Mouse (Mus musculus) liver, embryonic 16.5 days (tissue): ENCODE measurements around the gene Pkp4. TPM values are rescaled to one million over a fixed set of nuclear protein-coding genes. Genes with fewer than 3 reads are reported as not detected.

Experiments
- ATAC-seq: fragments of 200-750 bp; cut with Nextera tagmentation; 2 replicates; pipeline ENCODE4 v1.8.0; 2017; ENCODE audit warnings: low read depth, mild to moderate bottlenecking, moderate number of reproducible peaks, moderate library complexity
- H3K27ac ChIP-seq: fragments of 300-500 bp; sonication (generic); 2 replicates; pipeline ENCODE4 v1.5.1; 2014; ENCODE audit warnings: mild to moderate bottlenecking, low read length
- H3K27me3 ChIP-seq: fragments of 300-500 bp; sonication (generic); 2 replicates; pipeline ENCODE4 v1.6.1; 2014; ENCODE audit warnings: low read depth, low read length, mixed read lengths; ENCODE audit not compliant: control insufficient read depth, insufficient read depth
- H3K36me3 ChIP-seq: fragments of 300-500 bp; sonication (generic); 2 replicates; pipeline ENCODE4 v1.6.1; 2014; ENCODE audit warnings: mild to moderate bottlenecking; ENCODE audit not compliant: control insufficient read depth, insufficient read depth
- H3K4me1 ChIP-seq: fragments of 300-500 bp; sonication (generic); 2 replicates; pipeline ENCODE4 v1.6.1; 2014; ENCODE audit warnings: low read depth, low read length, mixed read lengths; ENCODE audit not compliant: control insufficient read depth
- H3K4me2 ChIP-seq: fragments of 300-500 bp; sonication (generic); 2 replicates; pipeline ENCODE4 v1.6.1; 2014; ENCODE audit warnings: low read depth, low read length, mixed read lengths
- H3K4me3 ChIP-seq: fragments of 300-500 bp; sonication (generic); 2 replicates; pipeline ENCODE4 v1.5.1; 2014; ENCODE audit warnings: low read depth, mild to moderate bottlenecking, low read length
- H3K9ac ChIP-seq: fragments of 300-500 bp; sonication (generic); 2 replicates; pipeline ENCODE4 v1.6.1; 2014; ENCODE audit warnings: low read depth, low read length
- H3K9me3 ChIP-seq: fragments of 300-500 bp; sonication (generic); replicated peaks from 2 replicates; pipeline ENCODE4 v1.6.1; 2016; ENCODE audit warnings: low read length; ENCODE audit not compliant: control insufficient read depth
- WGBS: fragments of 180-500 bp; shearing (Covaris S2); extraction: QIAGEN DNeasy Blood & Tissue Kit; methylation state at CpG from one replicate; pipeline ENCODE4 v1.1.7; 2014; ENCODE audit not compliant: insufficient replicate concordance; 5-methylcytosine and 5-hydroxymethylcytosine counted together
- polyA plus RNA-seq: library from polyadenylated mRNA; unstranded; fragments of >200 nt; fragmentation: Nextera tagmentation; extraction: Ambion mirVana; gene quantifications from 2 replicates; pipeline ENCODE4 v1.2.1, GENCODE M21; 2015

Pkp4 gene
- polyA plus RNA-seq, 1 experiment from 2014 or later = 6.1 TPM

DNA sequence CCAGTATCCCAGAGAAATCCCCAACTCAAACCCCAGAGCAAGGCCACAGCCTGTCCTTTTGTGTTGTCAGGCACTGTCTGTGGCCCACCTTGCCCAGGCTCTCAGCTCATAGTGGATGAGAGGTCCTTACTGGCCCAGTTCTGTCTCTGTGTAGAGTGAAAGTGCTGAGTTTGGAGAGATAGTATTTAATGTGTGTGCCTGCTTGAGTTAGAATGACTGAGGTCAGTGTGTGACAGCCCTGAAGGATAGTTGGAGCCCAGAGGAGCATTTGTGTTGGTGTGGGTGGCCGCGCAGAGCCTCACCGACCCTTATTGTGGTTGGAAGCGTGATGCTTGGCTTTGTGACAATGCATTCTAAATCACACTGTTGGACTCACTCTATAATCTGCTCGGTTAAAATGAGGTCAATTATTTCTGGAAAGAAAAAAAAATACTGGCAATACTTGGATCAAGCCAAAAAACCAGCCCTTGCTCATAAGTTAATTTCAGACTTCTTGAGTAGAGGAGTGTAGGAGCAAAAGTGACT, 29.1 kb downstream of the Pkp4 start:
- no peak for ATAC-seq
- 83% methylated on average over 5 of the region's 5 CpGs for WGBS
- no peaks in the 10 kb centered on the region for H3K27me3 ChIP-seq

DNA sequence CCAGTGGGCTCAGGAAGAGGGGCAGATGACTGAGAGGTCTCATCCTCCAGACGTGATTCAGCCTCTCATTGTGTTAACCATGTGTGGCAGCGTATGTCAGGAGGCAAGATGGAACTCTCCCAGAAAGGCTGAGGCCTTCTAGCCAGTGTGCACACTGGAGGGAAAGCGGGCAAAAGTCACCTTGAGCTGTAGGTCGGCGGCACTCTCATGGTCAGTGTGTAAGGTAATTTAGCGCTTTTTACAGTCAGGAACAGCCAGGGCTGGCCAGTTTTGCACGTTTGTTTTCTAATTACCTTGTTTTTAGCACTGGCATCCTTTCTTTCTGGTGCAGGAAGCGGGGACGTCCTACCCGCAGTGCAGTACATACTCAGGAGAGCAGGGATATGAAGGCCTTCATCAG, 29.5 kb downstream of the Pkp4 start:
- Histone ChIP-seq H3K9me3 (no peaks in the 10 kb centered on the region), H3K4me3 (no peak overlapping the region), H3K27me3 (no peaks in the 10 kb centered on the region), H3K27ac (no peak overlapping the region), H3K4me2 (no peak overlapping the region), H3K36me3 (no peaks in the 10 kb centered on the region), H3K9ac (no peak overlapping the region), H3K4me1 (no peaks in the 10 kb centered on the region; the same call in 1 of the 2 replicates)
- 74% methylated on average over 10 of the region's 10 CpGs for WGBS
- no peak for ATAC-seq

More for the DNA sequence above, 29.1 kb downstream of the Pkp4 start:
- Histone ChIP-seq H3K4me2 (no peak overlapping the region), H3K9ac (no peak overlapping the region), H3K4me1 (no peaks in the 10 kb centered on the region; the same call in 1 of the 2 replicates), H3K4me3 (no peak overlapping the region), H3K9me3 (no peaks in the 10 kb centered on the region), H3K36me3 (no peaks in the 10 kb centered on the region), H3K27ac (no peak overlapping the region)

DNA sequence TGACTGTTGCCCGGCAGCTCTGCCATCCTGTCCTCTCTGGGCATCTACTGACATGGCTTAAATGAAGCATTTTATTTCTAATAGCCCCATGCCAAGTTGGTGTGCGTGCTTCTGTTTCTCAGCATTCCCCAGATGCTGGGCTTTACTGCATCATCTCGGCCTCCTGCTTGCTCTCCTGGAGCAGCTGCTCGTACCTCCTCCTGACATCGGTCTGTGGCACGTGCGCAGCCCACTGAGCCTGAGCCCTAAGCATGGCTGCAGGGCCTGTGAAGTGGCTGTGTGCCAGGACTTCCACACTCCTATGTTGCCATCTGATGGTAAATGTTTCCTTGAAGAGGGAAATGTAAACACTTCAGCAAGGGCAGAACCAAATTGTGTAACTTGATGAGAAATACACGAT, 30.8 kb downstream of the Pkp4 start:
- ATAC-seq = no peak
- Histone ChIP-seq H3K4me2 (no peak overlapping the region), H3K9ac (no peak overlapping the region), H3K27me3 (no peaks in the 10 kb centered on the region), H3K27ac (no peak overlapping the region), H3K9me3 (no peaks in the 10 kb centered on the region), H3K4me1 (no peaks in the 10 kb centered on the region; the same call in 1 of the 2 replicates), H3K4me3 (no peak overlapping the region), H3K36me3 (no peaks in the 10 kb centered on the region)
- 80% methylated on average over 8 of the region's 8 CpGs for WGBS

DNA sequence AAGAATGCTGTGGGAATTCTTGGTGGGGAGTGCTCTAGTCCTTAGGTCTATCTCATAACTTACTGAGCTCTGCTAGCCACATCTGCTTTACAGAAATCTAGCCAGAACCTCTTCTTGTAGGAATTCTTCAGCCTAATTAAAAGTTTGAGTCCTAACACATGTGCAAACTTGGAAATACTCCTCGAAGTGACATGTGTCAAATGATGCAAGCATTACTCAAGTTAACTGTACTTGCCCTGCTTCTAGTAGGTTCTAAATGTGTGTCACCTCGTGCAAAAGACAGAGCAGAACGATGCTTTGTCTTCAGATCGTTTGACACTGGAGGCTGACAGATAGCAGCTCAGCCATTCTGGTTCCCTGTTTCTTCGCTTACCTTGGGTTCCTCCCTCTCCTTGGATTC, 32.5 kb downstream of the Pkp4 start:
- no peak overlapping the region for H3K4me3 ChIP-seq
- no peak overlapping the region for H3K9ac ChIP-seq
- H3K4me2 ChIP-seq = no peak overlapping the region
- H3K27me3 ChIP-seq = no peaks in the 10 kb centered on the region
- H3K4me1 ChIP-seq = no peaks in the 10 kb centered on the region; the same call in 1 of the 2 replicates
- H3K36me3 ChIP-seq = no peaks in the 10 kb centered on the region
- 69% methylated on average over 5 of the region's 5 CpGs for WGBS
- no peak overlapping the region for H3K27ac ChIP-seq
- no peaks in the 10 kb centered on the region for H3K9me3 ChIP-seq
- ATAC-seq = no peak

DNA sequence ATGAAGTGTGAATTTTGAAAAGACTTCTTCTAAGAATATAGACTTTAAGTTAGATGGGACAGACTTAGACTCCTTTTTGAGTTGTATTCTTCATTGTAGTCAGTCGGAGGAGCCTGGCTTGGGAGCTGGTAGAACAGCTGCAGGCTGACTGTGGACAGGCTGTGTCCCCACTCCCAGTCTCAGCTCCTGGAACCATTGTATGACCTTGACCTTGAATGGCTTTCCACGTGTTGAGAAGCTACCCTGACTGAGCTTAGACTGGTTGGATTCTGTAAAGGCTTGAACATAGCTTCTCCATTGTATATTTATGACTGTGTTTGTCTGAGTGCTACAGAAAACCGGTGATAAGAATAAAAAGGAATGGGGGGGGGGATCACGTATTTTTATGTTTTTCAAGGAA, 36.5 kb downstream of the Pkp4 start:
- no peaks in the 10 kb centered on the region for H3K4me1 ChIP-seq
- H3K4me3 ChIP-seq = no peak overlapping the region
- no peaks in the 10 kb centered on the region for H3K27me3 ChIP-seq
- H3K9me3 ChIP-seq = no peaks in the 10 kb centered on the region
- no peak for ATAC-seq
- H3K4me2 ChIP-seq = no peak overlapping the region
- WGBS = 60% methylated on average over 4 of the region's 4 CpGs
- H3K36me3 ChIP-seq = no peaks in the 10 kb centered on the region
- H3K9ac ChIP-seq = no peak overlapping the region
- H3K27ac ChIP-seq = no peak overlapping the region

DNA sequence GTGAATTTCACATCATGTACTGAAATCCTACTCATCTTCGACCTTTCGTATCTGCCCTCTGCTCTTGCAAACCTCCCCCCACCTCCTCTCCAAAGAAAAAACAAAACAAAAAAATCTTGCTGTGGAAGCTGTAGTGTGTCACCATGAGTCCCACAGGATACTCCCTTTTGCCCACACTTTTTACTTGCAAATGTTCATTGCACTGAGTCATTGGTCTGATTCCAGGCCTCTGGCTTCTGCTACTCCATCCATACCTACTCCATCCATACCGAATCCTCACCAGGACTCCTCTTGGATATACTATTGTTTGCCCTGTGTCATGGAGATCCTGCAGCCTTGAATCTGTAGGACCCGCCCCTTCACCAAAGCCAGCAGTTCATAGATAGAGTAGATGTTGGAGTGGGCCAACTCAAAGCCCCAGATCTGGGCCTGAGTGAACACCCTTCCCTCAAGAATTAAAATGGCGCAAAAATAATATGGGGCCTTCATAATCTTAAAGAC, 38.9 kb downstream of the Pkp4 start:
- Histone ChIP-seq H3K36me3 (no peaks in the 10 kb centered on the region), H3K9ac (no peak overlapping the region), H3K27me3 (no peaks in the 10 kb centered on the region), H3K4me3 (no peak overlapping the region), H3K9me3 (no peaks in the 10 kb centered on the region), H3K4me1 (peaks cover 3% of the 10 kb centered on the region), H3K4me2 (no peak overlapping the region), H3K27ac (no peak overlapping the region)
- no peak for ATAC-seq
- 78% methylated on average over 5 of the region's 5 CpGs for whole genome bisulfite sequencing

DNA sequence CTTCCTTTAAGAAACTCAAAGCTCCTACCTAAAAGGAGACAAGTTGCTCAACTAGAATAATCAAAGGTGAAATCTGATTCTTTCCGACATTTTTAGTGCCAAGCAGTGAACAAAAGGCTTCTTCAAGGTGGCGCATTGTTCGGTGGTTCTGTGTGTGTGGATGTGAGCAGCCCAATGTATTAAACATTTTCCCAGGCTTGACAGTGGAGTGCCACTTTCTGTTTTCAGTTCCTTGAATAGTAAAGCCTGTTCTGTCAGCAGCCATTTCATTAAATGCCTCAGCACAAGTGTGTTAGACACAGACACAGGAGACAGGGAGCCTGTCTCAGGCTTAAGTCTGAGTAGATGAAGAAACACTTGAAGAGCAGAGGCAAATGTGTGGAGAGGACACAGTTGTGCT, 39.9 kb downstream of the Pkp4 start:
- ATAC-seq = no peak
- Histone ChIP-seq H3K27ac (no peak overlapping the region), H3K4me1 (peaks cover 3% of the 10 kb centered on the region), H3K9ac (no peak overlapping the region), H3K27me3 (no peaks in the 10 kb centered on the region), H3K4me2 (no peak overlapping the region), H3K36me3 (no peaks in the 10 kb centered on the region), H3K4me3 (no peak overlapping the region), H3K9me3 (no peaks in the 10 kb centered on the region)
- 73% methylated on average over 3 of the region's 3 CpGs for WGBS

DNA sequence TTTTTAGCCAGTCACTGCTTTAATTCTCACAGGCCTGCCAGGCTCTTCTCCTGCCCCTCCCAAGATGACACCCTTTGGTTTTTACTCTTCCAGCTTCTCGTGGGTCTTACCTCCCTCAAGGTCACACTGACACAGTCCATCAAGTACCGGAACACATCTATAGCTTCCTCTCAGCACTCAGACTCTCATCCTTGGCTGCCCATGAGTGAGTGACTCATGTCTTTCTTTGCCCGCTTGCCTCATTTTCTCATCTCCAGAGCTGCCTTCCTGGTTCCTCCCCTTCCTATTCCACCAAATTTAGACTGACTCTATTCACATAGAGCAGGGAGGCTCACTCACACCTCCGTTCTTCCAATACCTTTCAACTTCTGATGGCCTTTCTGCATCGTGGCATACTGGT, 42.3 kb downstream of the Pkp4 start:
- peaks cover 3% of the 10 kb centered on the region for H3K4me1 ChIP-seq
- H3K9me3 ChIP-seq = no peaks in the 10 kb centered on the region
- no peak overlapping the region for H3K4me2 ChIP-seq
- no peak for ATAC-seq
- no peak overlapping the region for H3K9ac ChIP-seq
- 58% methylated on average over 5 of the region's 5 CpGs for WGBS
- H3K27me3 ChIP-seq = no peaks in the 10 kb centered on the region
- H3K36me3 ChIP-seq = no peaks in the 10 kb centered on the region
- no peak overlapping the region for H3K4me3 ChIP-seq
- H3K27ac ChIP-seq = no peak overlapping the region

DNA sequence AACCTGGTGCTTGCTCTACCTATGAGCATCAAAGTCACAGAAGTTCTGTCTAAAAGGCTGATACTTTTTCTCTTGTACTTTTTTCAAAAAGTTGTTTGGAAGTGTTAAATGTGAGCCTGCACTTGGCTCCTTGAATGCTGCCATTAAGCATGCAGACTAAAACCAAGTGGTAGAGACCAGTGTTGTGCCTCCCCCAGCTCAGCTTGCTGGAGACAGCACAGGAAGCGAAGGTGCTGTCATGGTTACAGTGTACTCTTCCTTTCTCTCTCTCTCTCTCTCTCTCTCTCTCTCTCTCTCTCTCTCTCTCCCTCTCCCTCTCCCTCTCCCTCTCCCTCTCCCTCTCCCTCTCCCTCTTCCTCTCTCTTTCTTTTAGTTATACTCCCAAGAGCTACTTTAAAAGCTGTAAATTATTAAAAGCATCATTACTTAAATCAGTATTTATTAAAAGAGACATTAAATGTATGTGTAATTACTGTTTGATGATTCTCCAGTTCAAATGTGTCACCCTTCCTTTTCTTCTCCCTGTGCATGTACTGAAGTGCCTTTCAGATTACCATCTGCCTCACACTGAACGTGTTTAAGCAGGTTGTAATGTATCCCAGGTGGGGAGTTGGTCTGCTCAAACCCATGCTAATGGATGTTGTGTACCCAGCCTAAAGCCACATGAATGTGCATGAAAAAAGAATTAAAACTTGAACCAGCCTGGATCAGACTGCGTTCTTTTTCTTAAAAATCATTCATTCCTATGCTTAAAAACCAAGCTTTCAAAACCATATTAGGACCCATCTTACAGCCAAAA, 43.2 kb downstream of the Pkp4 start:
- no peaks in the 10 kb centered on the region for H3K36me3 ChIP-seq
- H3K4me2 ChIP-seq = no peak overlapping the region
- peaks cover 3% of the 10 kb centered on the region for H3K4me1 ChIP-seq
- H3K9ac ChIP-seq = no peak overlapping the region
- H3K27ac ChIP-seq = no peak overlapping the region
- H3K4me3 ChIP-seq = no peak overlapping the region
- no peak for ATAC-seq
- H3K27me3 ChIP-seq = no peaks in the 10 kb centered on the region
- WGBS = 58% methylated on average over 3 of the region's 3 CpGs
- no peaks in the 10 kb centered on the region for H3K9me3 ChIP-seq
